Mouse (Mus musculus): ENCODE data around the gene Gpr142.

Gene Gpr142

DNA sequence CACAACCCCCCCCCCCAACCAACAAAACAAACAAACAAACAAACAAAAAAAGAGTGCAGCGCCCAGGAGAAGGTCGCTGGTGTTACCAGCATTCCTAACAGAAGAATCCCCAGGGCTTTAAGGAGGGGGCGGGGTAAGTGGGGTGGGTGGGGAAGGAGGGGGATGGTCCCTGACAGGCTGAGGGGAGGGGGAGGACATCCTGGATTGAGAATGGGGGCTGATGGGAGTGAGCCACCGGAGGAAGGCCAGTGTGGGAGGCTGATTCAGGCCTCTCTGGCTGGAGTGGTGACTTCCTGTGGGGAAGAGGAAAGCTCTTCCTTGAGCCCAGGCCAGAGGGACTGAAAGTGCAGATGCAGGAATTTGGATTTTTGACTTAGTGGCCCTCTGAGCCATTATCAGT, 47.6 kb downstream of the Gpr142 start:
- no peak for DNase-seq

DNA sequence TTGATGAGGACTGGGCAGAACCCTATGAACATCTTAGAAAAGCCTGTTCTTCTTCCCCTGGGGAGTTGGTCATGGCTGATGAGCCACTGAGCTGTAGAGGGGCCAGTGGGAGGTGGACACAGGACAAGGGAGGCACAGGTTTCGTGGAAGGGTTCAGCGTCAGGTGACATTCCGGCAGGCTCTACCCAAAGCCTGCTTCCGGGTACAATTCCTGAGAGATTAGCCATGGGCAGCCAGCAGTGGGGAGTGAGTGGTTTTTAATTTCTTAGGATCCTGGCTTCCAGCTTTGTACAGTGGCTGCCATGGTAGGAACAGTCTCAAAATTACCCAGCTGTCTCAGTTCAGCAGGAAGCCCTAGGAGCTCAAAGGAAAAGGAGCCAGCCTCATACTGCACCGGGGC, 48.3 kb downstream of the Gpr142 start:
- no peak for DNase-seq

DNA sequence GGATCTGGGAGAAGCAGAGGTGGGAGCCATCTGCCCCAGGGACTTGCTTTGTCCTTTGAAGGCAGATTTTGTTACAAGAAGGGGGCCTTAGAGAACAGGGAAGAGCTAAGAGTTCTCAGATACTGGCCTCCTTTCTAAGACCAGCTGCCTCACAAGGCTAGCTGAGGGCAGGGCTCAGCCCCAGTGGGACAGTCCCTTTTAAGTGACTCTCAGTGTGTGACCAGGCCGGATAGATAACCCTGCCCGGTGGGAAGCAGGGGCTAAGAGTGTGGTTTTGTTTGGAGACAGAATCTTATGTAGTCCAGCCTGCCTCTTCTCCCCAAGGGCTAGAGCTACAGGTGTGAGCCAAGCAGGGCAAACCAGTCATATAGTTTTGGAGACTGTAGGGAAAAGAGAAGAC, 50.8 kb downstream of the Gpr142 start:
- DNase-seq, result no peak

- peak; percentile 73 for DNase-seq
Observed at GRCm38 (mm10) chr11:114850066-114850451, 51.3 kb downstream of the Gpr142 start.

GRCm38 (mm10) chr11:114850452-114851268, 51.9 kb downstream of the Gpr142 start, which contains the start of gene Gprc5c:
Gene Gprc5c (plus strand): TSS chr11:114851152.
- peak; percentile 81 for DNase-seq

DNA sequence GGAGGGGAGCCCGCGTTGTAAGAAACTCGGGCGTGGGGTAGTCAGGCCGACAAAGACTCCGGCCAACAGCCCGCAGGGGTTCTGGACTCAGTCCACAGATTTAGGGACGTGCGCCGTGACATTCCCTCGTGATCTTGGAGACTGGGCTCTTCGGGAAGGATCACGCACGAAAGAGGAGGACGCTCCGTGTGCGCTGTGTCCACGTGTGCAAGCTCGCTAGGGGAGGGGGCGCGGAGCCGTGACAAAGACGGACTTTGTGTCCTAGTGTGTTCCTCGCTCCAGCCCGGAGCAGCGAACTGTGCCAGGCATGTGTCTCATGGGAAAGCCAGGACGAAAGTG, 52.5 kb downstream of the Gpr142 start:
- DNase-seq, result no peak

- DNase-seq, result peak; percentile 92
Observed at GRCm38 (mm10) chr11:114851608-114852310, 53.0 kb downstream of the Gpr142 start.

DNA sequence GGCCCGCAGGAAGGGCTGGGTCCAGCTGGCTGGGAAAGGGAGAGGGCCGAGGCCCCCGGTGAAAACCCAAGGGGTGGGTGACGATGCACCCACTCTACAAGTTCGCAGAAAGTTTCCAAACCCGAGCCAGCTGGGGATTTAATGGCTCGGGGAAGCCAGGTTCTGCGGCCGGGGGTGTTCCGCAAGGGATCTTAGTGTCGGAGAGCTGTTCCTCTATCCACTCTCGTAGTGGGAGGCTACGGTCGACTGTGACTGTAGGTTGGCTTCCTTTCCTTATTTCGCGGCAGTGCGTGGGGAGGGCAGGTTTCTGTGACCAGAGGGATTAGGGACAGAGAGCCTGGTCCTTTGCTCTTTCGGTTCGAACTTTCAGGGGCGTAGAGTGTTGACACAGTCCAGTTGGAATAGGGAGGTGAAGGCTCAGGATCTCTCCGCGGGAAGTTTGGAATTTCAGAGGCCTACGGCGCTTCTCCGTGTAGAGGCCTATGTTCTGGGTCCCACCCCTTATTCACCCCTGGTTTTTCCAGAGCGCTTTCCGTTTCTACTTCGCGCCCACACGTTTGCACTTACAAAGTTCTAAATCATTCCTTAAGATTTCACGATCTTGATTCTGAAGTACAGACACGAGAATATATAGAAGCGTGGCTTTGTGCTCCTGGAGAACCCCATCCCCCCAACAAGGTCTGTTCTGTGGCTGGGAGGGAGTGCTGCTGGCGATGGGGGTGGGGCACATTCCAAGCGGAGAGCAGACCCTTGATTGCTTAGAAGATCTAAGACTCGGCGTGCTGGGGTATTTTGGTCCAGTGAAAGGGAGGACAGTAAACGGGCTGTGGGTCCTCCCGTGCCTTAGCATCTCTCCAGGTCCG, 53.8 kb downstream of the Gpr142 start:
- DNase-seq, result no peak

DNA sequence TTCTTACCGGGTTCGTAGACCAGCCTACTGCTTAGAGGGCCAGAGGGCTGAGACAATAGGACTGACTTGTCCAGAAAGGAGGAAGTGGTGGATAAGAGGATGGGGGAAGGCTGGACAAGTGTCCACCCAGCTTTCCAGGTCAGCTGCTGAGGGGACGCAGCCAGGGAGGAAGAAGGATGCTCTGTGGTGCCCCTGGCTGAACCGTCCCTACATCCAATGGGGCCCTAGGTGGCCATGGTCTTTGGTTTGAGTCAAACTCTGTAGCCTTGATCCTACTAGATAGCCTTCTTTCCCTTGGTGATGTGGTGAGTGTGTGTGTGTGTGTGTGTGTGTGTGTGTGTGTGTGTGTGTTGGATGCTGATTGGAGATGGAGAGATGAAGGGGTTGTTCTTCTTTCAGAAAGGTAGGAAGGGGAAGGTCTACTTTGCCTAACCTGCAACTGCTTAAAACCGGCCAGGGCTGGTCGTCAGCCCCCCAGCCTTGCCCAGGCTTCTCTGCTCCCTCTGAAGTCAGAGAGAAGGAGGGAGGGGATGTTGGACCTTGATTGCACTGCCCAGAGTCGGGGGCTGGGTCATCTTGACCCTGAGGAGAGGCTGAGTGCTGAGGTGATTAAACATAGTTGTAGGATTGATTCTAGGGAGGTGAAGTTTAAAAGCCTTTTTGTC, 54.6 kb downstream of the Gpr142 start:
- DNase-seq, result no peak

GRCm38 (mm10) chr11:114854581-114854980, 55.9 kb downstream of the Gpr142 start:
- DNase-seq, result no peak

DNA sequence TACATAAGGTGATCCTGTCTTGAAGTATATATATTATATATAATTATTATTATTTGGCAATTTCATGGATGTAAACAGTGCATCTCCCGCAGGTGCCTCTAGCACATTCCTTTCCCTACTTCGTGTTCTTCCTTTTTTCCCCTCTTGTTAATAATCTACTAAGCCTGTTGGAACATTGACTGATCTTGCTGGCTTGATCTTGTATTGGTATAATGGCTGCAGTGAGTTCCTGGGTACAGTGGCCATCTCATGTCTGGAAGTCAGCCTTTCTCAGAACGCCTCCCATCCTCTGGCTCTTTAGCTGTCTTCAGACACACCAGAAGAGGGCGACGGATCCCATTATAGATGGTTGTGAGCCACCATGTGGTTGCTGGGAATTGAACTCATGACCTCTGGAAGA, 57.4 kb downstream of the Gpr142 start:
- no peak for DNase-seq
